Mouse (Mus musculus) ES-Bruce4 (cell line): ENCODE measurements around the gene Rsg1.

Source experiments
- CTCF ChIP-seq: IDR thresholded peaks from one replicate; pipeline ENCODE4 v1.8.1; 2011; ENCODE audit warnings: low read depth, low read length
- EP300 ChIP-seq: IDR thresholded peaks from 2 replicates; pipeline ENCODE4 v1.6.1; 2011; ENCODE audit warnings: low read depth, low read length; ENCODE audit not compliant: insufficient read depth
- POLR2A ChIP-seq: IDR thresholded peaks from one replicate; pipeline ENCODE4 v1.8.1; 2011; ENCODE audit warnings: low read length; ENCODE audit not compliant: insufficient read depth

DNA sequence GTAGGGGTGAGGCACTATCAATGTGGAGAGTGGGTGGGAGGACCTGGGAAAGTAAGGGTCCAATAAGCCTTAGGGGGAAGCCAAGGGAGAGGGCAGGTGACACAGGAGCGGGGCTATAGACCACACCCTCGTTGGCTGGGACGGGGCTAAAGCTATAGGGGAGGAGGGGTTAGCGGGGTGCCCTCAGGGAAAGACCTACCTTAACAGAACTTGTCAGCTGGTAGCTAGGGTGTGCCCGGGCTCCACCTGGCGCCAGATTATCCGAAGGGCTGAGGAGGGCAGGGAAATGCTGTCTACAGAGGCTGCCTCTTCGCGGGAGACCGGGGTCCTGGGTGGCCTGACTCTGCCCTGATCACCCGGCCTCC lies 34.8 kb downstream of the Rsg1 start:
- TF ChIP-seq POLR2A: no peak
- TF ChIP-seq CTCF: no peak
- 0 out of 2 replicates have a peak, but pooled peaks have one; percentile 34 for TF ChIP-seq EP300
